Mouse (Mus musculus) stomach, postnatal 0 days (tissue): ENCODE results near the gene Gm2431.

Experiments
- CTCF ChIP-seq: IDR thresholded peaks from 2 replicates; pipeline ENCODE4 v1.5.1; 2016; ENCODE audit warnings: antibody characterized with exemption, low read depth, mild to moderate bottlenecking, moderate library complexity
- EP300 ChIP-seq: optimal IDR thresholded peaks from 2 replicates; pipeline ENCODE3; 2016; ENCODE audit warnings: antibody characterized with exemption

GRCm38 (mm10) chr7:142240978-142241377 lies 17.2 kb downstream of the Gm2431 start, which contains the start of gene Gm40460:
- TF ChIP-seq CTCF (no peak), EP300 (no peak)
